Mouse (Mus musculus) small intestine, adult 2 months (tissue): Measurements from ENCODE around the gene 2200002D01Rik.

Source experiments
- CTCF ChIP-seq: fragments of 200-500 bp; IDR thresholded peaks from 2 replicates; pipeline ENCODE4 v1.5.1; 2012; ENCODE audit warnings: low read depth, mild to moderate bottlenecking, control low read depth, inconsistent platforms, low read length, moderate library complexity, mixed read lengths; ENCODE audit not compliant: insufficient replicate concordance, insufficient read length; ENCODE audit errors: extremely low read depth
- POLR2A ChIP-seq: fragments of 200-500 bp; IDR thresholded peaks from 2 replicates; pipeline ENCODE4 v1.6.1; 2012; ENCODE audit warnings: low read depth, mild to moderate bottlenecking, control low read depth, inconsistent platforms, low read length, moderate library complexity

DNA sequence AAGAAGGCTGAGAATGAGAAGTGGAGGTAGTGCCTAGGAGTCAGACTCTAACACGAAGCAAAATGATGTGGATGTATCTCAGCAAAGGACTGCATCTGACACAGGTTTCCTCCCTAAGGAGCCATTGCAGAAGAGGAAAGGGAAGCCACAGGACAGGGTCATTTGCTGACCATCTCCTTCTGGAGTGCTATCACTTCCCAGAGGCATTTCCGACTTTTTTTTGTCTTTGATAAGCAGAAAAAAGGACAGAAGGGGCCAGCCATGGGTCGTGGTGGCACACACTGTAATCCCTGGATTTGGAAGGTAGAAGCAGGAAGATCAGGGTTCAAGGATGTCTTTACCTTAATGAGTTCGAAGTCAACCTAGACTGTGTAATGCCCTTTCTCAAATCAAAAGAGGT, 11.7 kb downstream of the 2200002D01Rik start:
- TF ChIP-seq CTCF = no peak
- no peak for TF ChIP-seq POLR2A
